Mouse (Mus musculus) C2C12 (cell line): Measurements from ENCODE around the gene Crb1. TPM values are rescaled to one million over a fixed set of nuclear protein-coding genes. Genes with fewer than 3 reads are reported as not detected.

Experiments
- H3K27me3 ChIP-seq: one replicate; pipeline ENCODE4 v1.6.1; 2011; ENCODE audit not compliant: control insufficient read depth, insufficient read depth, insufficient read length
- H3K36me3 ChIP-seq: one replicate; pipeline ENCODE4 v1.6.1; 2011; ENCODE audit not compliant: control insufficient read depth, insufficient read depth
- H3K4me3 ChIP-seq: one replicate; pipeline ENCODE4 v1.5.1; 2011; ENCODE audit warnings: mild to moderate bottlenecking, control low read depth; ENCODE audit not compliant: poor library complexity, insufficient read depth, severe bottlenecking
- H3K79me2 ChIP-seq: one replicate; pipeline ENCODE4 v1.6.1; 2011; ENCODE audit not compliant: control insufficient read depth, insufficient read depth
- H3K79me3 ChIP-seq: one replicate; pipeline ENCODE4 v1.6.1; 2011; ENCODE audit warnings: low read depth, control low read depth
- H3ac ChIP-seq: one replicate; pipeline ENCODE3; 2011; ENCODE audit warnings: low read depth; ENCODE audit not compliant: control insufficient read depth, insufficient read length
- CEBPB ChIP-seq: IDR thresholded peaks from one replicate; pipeline ENCODE4 v1.6.1; 2011; ENCODE audit warnings: low read depth, mild to moderate bottlenecking, control low read depth, moderate library complexity
- CTCF ChIP-seq: IDR thresholded peaks from one replicate; pipeline ENCODE4 v1.5.1; 2011; ENCODE audit not compliant: control insufficient read depth, insufficient read depth, insufficient read length
- FOSL1 ChIP-seq: IDR thresholded peaks from one replicate; pipeline ENCODE4 v1.8.0; 2011; ENCODE audit warnings: mild to moderate bottlenecking, low read length; ENCODE audit not compliant: poor library complexity, insufficient read depth, severe bottlenecking
- MAX ChIP-seq: IDR thresholded peaks from one replicate; pipeline ENCODE4 v1.6.1; 2011; ENCODE audit warnings: mild to moderate bottlenecking, control low read depth
- MYOD1 ChIP-seq: IDR thresholded peaks from one replicate; pipeline ENCODE4 v1.6.1; 2011; ENCODE audit warnings: low read depth; ENCODE audit not compliant: control insufficient read depth, insufficient read length
- MYOG ChIP-seq: IDR thresholded peaks from one replicate; pipeline ENCODE4 v1.6.1; 2011; ENCODE audit not compliant: control insufficient read depth, insufficient read length; ENCODE audit errors: extremely low read depth
- USF1 ChIP-seq: IDR thresholded peaks from one replicate; pipeline ENCODE4 v1.6.1; 2011; ENCODE audit warnings: low read depth, mild to moderate bottlenecking, control low read depth, moderate library complexity
- polyA plus RNA-seq: library from polyadenylated mRNA; unstranded; fragments of >200 nt; fragmentation: generic; extraction: Trizol; gene quantifications from one replicate; pipeline ENCODE4 v1.2.1, GENCODE M21; 2012; ENCODE audit warnings: missing spikeins

Crb1 gene
- polyA plus RNA-seq, 1 experiment = not detected

DNA sequence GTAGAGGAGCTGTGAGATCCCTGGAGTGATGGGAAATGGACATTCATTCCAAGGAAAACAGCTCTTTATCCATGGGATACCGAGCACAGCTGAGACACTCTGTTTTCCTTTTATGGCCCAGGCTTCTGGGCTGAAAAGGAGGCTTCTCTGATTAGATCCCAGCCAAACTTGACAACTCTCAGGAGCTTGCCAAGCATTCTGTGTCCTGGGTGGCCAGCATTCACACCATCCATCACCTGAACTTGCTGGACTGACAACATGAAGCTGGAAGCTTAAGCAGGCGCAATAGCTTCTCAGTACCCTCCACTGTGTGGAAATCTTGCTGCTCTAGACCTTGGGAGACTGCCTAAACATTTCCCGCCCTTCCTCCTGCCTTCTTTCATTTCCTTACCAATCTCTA is 144.3 kb downstream of the Crb1 start:
- Histone ChIP-seq H3K79me2 (no peaks in the 10 kb centered on the region), H3ac (no peak overlapping the region), H3K36me3 (no peaks in the 10 kb centered on the region), H3K4me3 (no peak overlapping the region), H3K27me3 (no peaks in the 10 kb centered on the region), H3K79me3 (no peaks in the 10 kb centered on the region)
- no peak for TF ChIP-seq CEBPB

DNA sequence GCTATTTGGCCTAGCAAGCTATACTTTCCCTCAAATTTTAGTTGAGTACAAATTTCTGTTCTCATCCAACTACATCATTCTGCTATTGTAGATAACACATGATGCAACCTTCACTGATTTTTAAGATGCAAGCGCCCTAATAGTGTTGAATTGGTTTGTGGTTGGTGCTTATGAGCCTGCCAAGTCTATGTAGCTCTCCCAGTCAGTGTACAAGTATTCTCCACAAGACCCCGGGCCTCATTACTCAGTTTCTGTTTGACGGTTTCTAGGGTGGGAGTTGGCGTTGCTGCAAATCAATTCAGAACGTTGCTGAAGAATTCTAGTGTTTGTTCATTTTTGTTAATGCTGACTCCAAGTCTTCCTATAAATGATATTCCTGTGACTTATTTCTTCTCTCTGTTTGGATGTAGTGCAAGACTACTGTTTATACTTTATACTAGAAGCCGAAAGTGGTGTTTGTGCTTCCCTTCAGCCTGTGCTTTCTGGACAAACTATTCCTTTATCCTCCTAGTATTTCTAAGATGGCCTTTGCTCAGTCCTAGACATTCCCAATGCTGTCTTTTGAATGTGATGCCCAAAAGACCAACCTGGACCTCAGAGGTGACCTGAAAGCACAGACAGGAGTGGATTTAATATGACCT is 152.5 kb downstream of the Crb1 start:
- Histone ChIP-seq H3K79me3 (no peaks in the 10 kb centered on the region), H3K27me3 (no peaks in the 10 kb centered on the region), H3K79me2 (no peaks in the 10 kb centered on the region), H3K4me3 (no peak overlapping the region), H3ac (no peak overlapping the region), H3K36me3 (no peaks in the 10 kb centered on the region)
- TF ChIP-seq USF1 (no peak), CEBPB (no peak), FOSL1 (no peak), CTCF (no peak), MAX (no peak), MYOD1 (no peak), MYOG (no peak)

- Histone ChIP-seq H3ac (no peak overlapping the region), H3K79me2 (no peaks in the 10 kb centered on the region), H3K36me3 (no peaks in the 10 kb centered on the region), H3K79me3 (no peaks in the 10 kb centered on the region), H3K4me3 (no peak overlapping the region), H3K27me3 (no peaks in the 10 kb centered on the region)
- TF ChIP-seq USF1 = no peak
- no peak for TF ChIP-seq MYOD1
- TF ChIP-seq CEBPB = no peak
- no peak for TF ChIP-seq FOSL1
- TF ChIP-seq MYOG = no peak
- TF ChIP-seq MAX = no peak
- TF ChIP-seq CTCF = no peak
Observed at GRCm38 (mm10) chr1:139223804-139224203, 153.1 kb downstream of the Crb1 start.

DNA sequence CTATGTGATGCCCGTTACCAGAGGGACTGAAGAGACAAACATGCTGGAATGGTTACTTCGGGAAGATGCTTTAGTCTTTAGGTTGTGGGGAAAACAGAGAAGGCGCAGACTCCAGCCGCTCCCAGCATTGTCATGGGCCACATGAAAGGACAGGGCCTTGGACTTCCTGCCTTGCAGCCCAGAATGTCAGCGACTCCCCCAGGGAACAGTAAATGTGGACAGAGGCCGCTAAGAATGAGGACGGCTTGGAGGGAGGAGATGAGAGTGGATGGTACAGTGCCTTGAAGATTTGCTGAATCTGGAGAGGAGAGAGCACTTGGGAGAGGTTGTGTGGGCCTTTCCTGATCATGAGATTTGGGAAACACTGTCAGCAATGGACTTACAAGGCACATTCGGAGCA is 161.6 kb downstream of the Crb1 start:
- no peak for TF ChIP-seq CTCF
- no peak for TF ChIP-seq CEBPB
- no peak for TF ChIP-seq MAX
- TF ChIP-seq USF1 = no peak
- no peak for TF ChIP-seq MYOD1
- no peak for TF ChIP-seq FOSL1
- TF ChIP-seq MYOG = no peak
- Histone ChIP-seq H3K36me3 (no peaks in the 10 kb centered on the region), H3K79me3 (no peaks in the 10 kb centered on the region), H3K79me2 (no peaks in the 10 kb centered on the region), H3K27me3 (no peaks in the 10 kb centered on the region), H3K4me3 (no peak overlapping the region), H3ac (no peak overlapping the region)

GRCm38 (mm10) chr1:139210505-139210904 is 166.4 kb downstream of the Crb1 start:
- H3K27me3 ChIP-seq = no peaks in the 10 kb centered on the region
- no peak for TF ChIP-seq USF1
- peak; percentile 33 for TF ChIP-seq MYOD1
- no peak overlapping the region for H3ac ChIP-seq
- H3K79me3 ChIP-seq = no peaks in the 10 kb centered on the region
- no peaks in the 10 kb centered on the region for H3K79me2 ChIP-seq
- H3K4me3 ChIP-seq = no peak overlapping the region
- H3K36me3 ChIP-seq = no peaks in the 10 kb centered on the region

DNA sequence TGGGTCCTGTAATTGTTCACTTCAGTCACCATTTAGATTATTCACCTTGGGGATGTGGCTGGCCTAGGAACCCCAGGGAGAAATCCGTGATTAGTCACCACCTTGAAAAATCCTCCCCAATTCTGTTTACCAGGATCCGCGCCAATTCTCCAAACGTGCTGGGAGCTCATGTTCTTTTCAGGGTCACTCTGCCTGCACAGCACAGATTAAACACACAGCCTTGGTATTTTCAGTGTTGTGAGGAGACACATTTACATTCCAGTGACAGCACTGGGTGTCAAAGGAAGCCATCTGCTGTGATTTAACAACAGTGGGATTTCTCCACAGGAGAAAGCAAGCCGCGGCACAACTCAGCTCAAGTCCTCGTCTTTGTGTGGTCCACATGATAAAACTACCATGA is 167.1 kb downstream of the Crb1 start:
- H3ac ChIP-seq = no peak overlapping the region
- no peaks in the 10 kb centered on the region for H3K79me2 ChIP-seq
- no peaks in the 10 kb centered on the region for H3K79me3 ChIP-seq
- H3K36me3 ChIP-seq = no peaks in the 10 kb centered on the region
- no peaks in the 10 kb centered on the region for H3K27me3 ChIP-seq
- TF ChIP-seq MYOG = no peak
- TF ChIP-seq MAX = no peak
- H3K4me3 ChIP-seq = no peak overlapping the region
